Mouse (Mus musculus): ENCODE measurements around the gene Sh3pxd2a. TPM values are rescaled to one million over a fixed set of nuclear protein-coding genes. Genes with fewer than 3 reads are reported as not detected.

Sh3pxd2a gene
- total and polyA plus RNA-seq, 3 experiments = 1.3 to 4.6 (median 3.2) TPM

- H3K4me1 ChIP-seq (ENCODE audit: control insufficient read depth in 1 of 2, insufficient read depth in 2 of 2) = peaks cover 63 to 95% of the 10 kb centered on the region in 2 experiments
- H3K79me2 ChIP-seq (replicated peaks; ENCODE audit: control insufficient read depth, extremely low read depth, insufficient read depth, poor library complexity, severe bottlenecking) = no peaks in the 10 kb centered on the region
- no peak overlapping the region for H3K27ac ChIP-seq (ENCODE audit: insufficient read depth, low read depth)
- H3K4me2 ChIP-seq (ENCODE audit: insufficient read depth, low read depth, poor library complexity, severe bottlenecking) = no peak overlapping the region
- dilution Hi-C loops (cut with MboI; ENCODE audit: extremely low pct_ligation_motif_present, extremely low pct_unique_long_range_greater_than_20kb, low sequenced_read_pairs) (no loop called here), in situ Hi-C loops (cut with MboI; ENCODE audit: low pct_ligation_motif_present, low pct_unique_long_range_greater_than_20kb, low sequenced_read_pairs) (no loop called here)
- TF ChIP-seq USF1 (IDR thresholded peaks at IDR 0.05; ENCODE audit: low read depth, low read length) = no peak
- TF ChIP-seq CTCF (conservative IDR thresholded peaks at IDR 0.05 in 1 of 2, IDR thresholded peaks at IDR 0.05 in 1 of 2; ENCODE audit: low read depth in 2 of 2, low read length in 2 of 2) = no peak
- TF ChIP-seq JUN (IDR thresholded peaks at IDR 0.05; ENCODE audit: insufficient read depth, low read depth, low read length) = no peak
- no peak for TF ChIP-seq TBP (conservative IDR thresholded peaks at IDR 0.05; ENCODE audit: low read depth, low read length)
- TF ChIP-seq ELF1 (IDR thresholded peaks at IDR 0.05; ENCODE audit: low read depth, low read length) = no peak
- TF ChIP-seq MYC (IDR thresholded peaks at IDR 0.05; ENCODE audit: low read depth, low read length) = no peak
- TF ChIP-seq RAD21 (IDR thresholded peaks at IDR 0.05; ENCODE audit: low read depth, low read length) = no peak
- TF ChIP-seq TCF12 (IDR thresholded peaks at IDR 0.05; ENCODE audit: low read depth, low read length) = no peak
- no peak for TF ChIP-seq CHD2 (IDR thresholded peaks at IDR 0.05; ENCODE audit: low read length)
- no peak for TF ChIP-seq SMC3 (IDR thresholded peaks at IDR 0.05; ENCODE audit: low read depth, low read length)
- TF ChIP-seq ZKSCAN1 (IDR thresholded peaks at IDR 0.05; ENCODE audit: borderline replicate concordance, low read depth, low read length) = no peak
- no peak for TF ChIP-seq IRF4 (IDR thresholded peaks at IDR 0.05; ENCODE audit: low read depth, low read length)
- no peak for TF ChIP-seq BHLHE40 (IDR thresholded peaks at IDR 0.05; ENCODE audit: low read depth, low read length)
- TF ChIP-seq ZNF384 (IDR thresholded peaks at IDR 0.05; ENCODE audit: low read depth, low read length) = no peak
- no peak for TF ChIP-seq JUND (conservative IDR thresholded peaks at IDR 0.05; ENCODE audit: low read depth, low read length)
- peaks cover 0 to 5% of the 10 kb centered on the region in 2 experiments for H3K36me3 ChIP-seq (replicated peaks in 1 of 2; ENCODE audit: control insufficient read depth in 1 of 2, insufficient read depth in 1 of 2, low read length in 1 of 2)
- no peak for DNase-seq (ENCODE audit: extremely low read depth)
- no peaks in the 10 kb centered on the region for H3K27me3 ChIP-seq (replicated peaks)
- no peak overlapping the region for H3K9ac ChIP-seq (ENCODE audit: insufficient read depth, low read depth)
- H3K4me3 ChIP-seq (replicated peaks in 1 of 3; ENCODE audit: low read depth in 2 of 3, low read length in 2 of 3, poor library complexity in 1 of 3) = no peak overlapping the region
- H3K9me3 ChIP-seq (replicated peaks; ENCODE audit: low read length) = no peaks in the 10 kb centered on the region
Observed at GRCm38 (mm10) chr19:47444488-47444887, 19.7 kb downstream of the Sh3pxd2a start.

GRCm38 (mm10) chr19:47442294-47442627 is 21.9 kb downstream of the Sh3pxd2a start:
- no peak for TF ChIP-seq RAD21 (IDR thresholded peaks at IDR 0.05; ENCODE audit: low read depth, low read length)
- TF ChIP-seq EP300 (IDR thresholded peaks at IDR 0.05; ENCODE audit: low read length) = no peak
- no peak for TF ChIP-seq UBTF (IDR thresholded peaks at IDR 0.05; ENCODE audit: low read depth, low read length)
- Histone ChIP-seq H3K4me2 (ENCODE audit: insufficient read depth, low read depth, poor library complexity, severe bottlenecking) (no peak overlapping the region), H3K4me3 (replicated peaks in 1 of 3; ENCODE audit: low read depth in 2 of 3, low read length in 2 of 3, poor library complexity in 1 of 3) (peak overlapping the region in 1 of 3 experiments; percentile 5), H3K27me3 (replicated peaks) (no peaks in the 10 kb centered on the region), H3K4me1 (ENCODE audit: control insufficient read depth in 1 of 2, insufficient read depth in 2 of 2) (peaks cover 43 to 91% of the 10 kb centered on the region in 2 experiments), H3K9me3 (replicated peaks; ENCODE audit: low read length) (no peaks in the 10 kb centered on the region), H3K27ac (ENCODE audit: insufficient read depth, low read depth) (peak overlapping the region; percentile 32; the same call in 1 of the 2 replicates), H3K36me3 (replicated peaks in 1 of 2; ENCODE audit: control insufficient read depth in 1 of 2, insufficient read depth in 1 of 2, low read length in 1 of 2) (peaks cover 0 to 11% of the 10 kb centered on the region in 2 experiments), H3K79me2 (replicated peaks; ENCODE audit: control insufficient read depth, extremely low read depth, insufficient read depth, poor library complexity, severe bottlenecking) (no peaks in the 10 kb centered on the region), H3K9ac (ENCODE audit: insufficient read depth, low read depth) (no peak overlapping the region)
- in situ Hi-C loops (cut with MboI; ENCODE audit: low pct_ligation_motif_present, low pct_unique_long_range_greater_than_20kb, low sequenced_read_pairs) (no loop called here), dilution Hi-C loops (cut with MboI; ENCODE audit: extremely low pct_ligation_motif_present, extremely low pct_unique_long_range_greater_than_20kb, low sequenced_read_pairs) (no loop called here)
- DNase-seq (ENCODE audit: extremely low read depth) = no peak

All from CH12.LX (cell line).